Mouse (Mus musculus) E14TG2a.4 (cell line): ENCODE measurements around the gene 1700020N01Rik.

Experiments
- CTCF ChIP-seq: conservative IDR thresholded peaks from 2 replicates; pipeline ENCODE4 v1.5.1; 2014; ENCODE audit warnings: low read length
- POU5F1 ChIP-seq: IDR thresholded peaks from 2 replicates; pipeline ENCODE4 v1.6.1; 2014; ENCODE audit warnings: low read length, borderline replicate concordance

DNA sequence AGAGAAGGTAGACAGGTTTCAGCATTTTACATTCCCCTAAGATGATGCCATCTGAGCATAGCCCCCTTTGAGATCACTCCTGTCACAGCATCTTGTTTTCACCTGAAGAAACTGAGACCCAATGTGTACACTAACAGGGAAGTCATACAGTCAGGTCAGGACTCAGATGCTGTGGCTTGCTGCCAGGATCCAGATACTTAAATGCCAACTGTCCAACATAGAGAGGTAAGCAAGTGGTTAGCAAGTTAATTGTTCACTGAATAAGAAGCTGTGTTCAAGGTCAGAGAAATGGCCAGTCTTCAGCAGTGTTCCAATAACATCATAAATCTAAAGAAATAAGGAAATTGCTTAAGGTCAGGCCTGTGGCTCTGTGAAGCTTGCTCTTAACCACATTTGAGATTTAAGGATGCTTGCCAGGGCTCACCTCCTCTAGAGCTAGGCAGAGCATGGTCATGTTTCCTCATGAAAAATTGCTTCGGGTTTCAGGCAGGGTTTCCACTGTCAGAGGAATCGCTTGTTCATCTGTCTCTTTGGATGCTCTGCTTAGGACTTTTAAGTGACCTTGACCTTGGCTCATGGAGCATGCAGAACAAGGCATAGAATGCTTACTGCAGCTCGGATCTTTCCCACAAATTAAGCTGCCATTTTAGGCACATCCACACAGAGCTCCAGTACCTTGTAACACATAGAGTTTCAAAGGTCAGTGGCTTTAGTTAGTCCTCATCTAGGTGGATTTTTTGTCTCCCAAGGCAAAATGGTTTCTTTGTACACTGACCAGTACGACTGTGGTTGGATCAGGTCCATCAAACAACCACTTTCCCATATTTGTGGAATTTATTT is 20.3 kb downstream of the 1700020N01Rik start:
- TF ChIP-seq CTCF (no peak), POU5F1 (no peak)
